Mouse (Mus musculus) kidney, adult 2 months (tissue): ENCODE measurements at regions not wholly inside any gene's neighbourhood (a gene's known extent, or its start where the extent isn't known, plus 50 kb on each side); places are given as distances from the start of the nearest gene placed in this dataset.

ENCODE experiments used
- CTCF ChIP-seq: fragments of 200-500 bp; conservative IDR thresholded peaks from 2 replicates; pipeline ENCODE4 v1.5.1; 2011; ENCODE audit warnings: low read depth, mild to moderate bottlenecking, control low read depth, low read length, moderate library complexity, mixed read lengths; ENCODE audit not compliant: insufficient read depth, insufficient read length
- POLR2A ChIP-seq: fragments of 200-500 bp; IDR thresholded peaks from one replicate; pipeline ENCODE4 v1.6.1; 2011; ENCODE audit warnings: low read depth, low read length, control low read depth

GRCm38 (mm10) chr7:64006935-64007334 is 68.2 kb upstream of the Klf13 start:
- no peak for TF ChIP-seq CTCF
- no peak for TF ChIP-seq POLR2A
